8 mouse cellular contexts compared by ENCODE assay signal in genomic region chr8:115708936-115709780, GRCm38 (mm10). TPM values are rescaled to one million over a fixed set of nuclear protein-coding genes. Genes with fewer than 3 reads are reported as not detected.
A peak's percentile ranks its signal among the peaks of the same experiment; 100 is the strongest.
DNase-seq lines count a peak whose midpoint lies in the region.

No protein-coding gene starts in this region.

- DNase-seq in R1 (ENCODE audit: low read depth, low spot score): peak; percentile 68
- DNase-seq in cerebellum, postnatal 14 days: peak; percentile 87 to 88
- DNase-seq in frontal cortex, postnatal 25 days (ENCODE audit: low spot score in 2 of 2): peak; percentile 69 to 79
- peak; percentile 90 for DNase-seq in hindlimb bud, embryonic 11.5 days (ENCODE audit: extremely low spot score, low read depth, low spot score)
- DNase-seq in left cerebral cortex, adult 18-20 months (ENCODE audit: low spot score in 2 of 2): peak; percentile 82 to 83
- peak; percentile 79 for DNase-seq in lung, postnatal 25 days (ENCODE audit: low spot score)
- peak; percentile 84 to 87 for DNase-seq in right cerebral cortex, postnatal 10 days (ENCODE audit: low spot score in 2 of 2)
- peak; percentile 83 for DNase-seq in urinary bladder, postnatal 14 days (ENCODE audit: low spot score)

RNA-seq across cellular contexts. Expression of gene Maf, which starts 1.6 kb away (rescaled TPM):
- total RNA-seq in left cerebral cortex, adult 18-20 months (2021): 10 to 100 TPM; 27.4 to 29.0 TPM

Comparison
In these comparisons a context has a peak if more than half of its experiments do, and no peak if none do; other contexts are left out.
1. Peak in every context shown above with its lines: DNase-seq.